Mouse (Mus musculus): ENCODE results near the gene Nod1.

Gene Nod1

GRCm38 (mm10) chr6:54934930-54935329 lies 37.5 kb downstream of the Nod1 start:
- DNase-seq: no peak

DNA sequence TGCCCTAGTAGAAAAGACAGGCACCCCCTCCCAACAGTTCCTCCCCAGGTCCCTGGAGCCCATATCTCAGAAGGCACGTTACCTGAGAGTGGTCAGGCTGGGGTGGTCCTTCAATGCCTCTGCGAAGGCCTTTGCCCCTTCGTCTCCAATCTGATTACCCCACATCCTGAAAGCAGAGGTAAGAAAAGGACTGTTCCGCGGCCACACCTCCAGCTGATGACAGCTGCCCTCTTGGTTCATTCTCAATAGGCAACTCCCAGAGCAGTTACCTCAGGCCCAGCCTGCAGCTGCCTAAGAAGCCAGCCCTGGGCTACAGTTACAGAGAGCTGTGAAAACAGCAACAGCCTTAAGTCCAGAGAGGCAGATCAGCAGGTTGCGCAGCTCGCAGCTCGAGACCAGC lies 38.1 kb downstream of the Nod1 start:
- peak in 1 of 2 experiments; percentile 28 for DNase-seq

- peak in 1 of 2 experiments; percentile 44 for DNase-seq
These were observed 38.5 kb downstream of the Nod1 start for GRCm38 (mm10) chr6:54933866-54934265.

DNA sequence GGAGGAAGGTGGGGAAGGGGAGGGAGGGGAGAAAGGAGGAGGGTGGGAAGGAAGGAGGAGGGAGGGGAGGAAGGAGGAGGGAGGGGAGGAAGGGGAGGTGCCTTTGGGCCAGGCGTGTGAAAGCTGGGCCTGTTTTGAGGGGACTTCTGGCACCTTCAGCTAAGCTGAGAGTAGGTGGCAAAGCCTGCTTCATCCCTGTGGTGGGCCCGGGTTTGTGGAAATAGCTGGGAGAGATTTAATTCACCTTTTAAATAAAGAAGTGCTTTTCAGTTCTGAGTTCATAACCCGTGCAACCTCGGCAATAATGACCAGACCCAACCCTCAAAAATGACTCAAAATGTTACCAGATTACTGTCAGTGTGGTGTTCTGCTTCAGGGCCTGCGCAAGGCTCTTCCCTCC lies 39.2 kb downstream of the Nod1 start:
- DNase-seq: no peak

DNA sequence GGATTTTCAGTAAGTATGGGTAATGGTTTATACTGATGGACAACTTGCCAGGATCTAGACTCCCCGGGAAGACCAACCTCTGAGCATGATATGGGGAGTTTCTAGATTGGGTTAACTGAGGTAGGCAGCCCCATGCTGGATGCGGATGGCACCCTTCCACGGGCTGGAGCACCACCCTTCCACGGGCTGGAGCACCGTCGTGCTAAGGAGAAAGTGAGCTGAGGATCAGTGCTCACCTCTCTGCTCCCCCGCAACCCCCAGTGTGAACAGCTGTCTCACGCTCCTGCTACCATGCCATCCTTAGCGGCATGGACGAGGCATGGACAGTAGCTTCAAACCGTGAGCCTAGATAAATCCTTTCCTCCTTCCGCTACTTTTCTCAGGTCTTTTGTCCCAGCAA lies 39.9 kb downstream of the Nod1 start:
- no peak for DNase-seq

DNA sequence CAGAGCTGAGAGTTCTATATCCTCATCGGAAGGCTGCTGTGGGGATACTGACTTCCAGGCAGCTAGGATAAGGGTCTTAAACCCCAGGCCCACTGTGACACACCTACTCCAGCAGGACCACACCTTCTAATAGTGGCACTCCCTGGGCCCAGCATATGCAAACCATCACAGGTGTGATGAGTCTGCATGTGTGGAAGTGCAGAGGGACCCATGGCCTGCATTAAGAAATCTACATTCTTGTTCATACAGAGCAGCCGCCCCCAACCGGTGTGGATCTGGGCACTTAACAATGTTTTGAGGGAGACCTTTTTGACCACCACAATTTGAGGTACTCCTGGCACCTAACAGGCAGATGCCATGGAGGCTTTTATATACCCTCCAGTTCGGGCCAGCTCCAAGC lies 40.8 kb downstream of the Nod1 start:
- no peak for DNase-seq

DNA sequence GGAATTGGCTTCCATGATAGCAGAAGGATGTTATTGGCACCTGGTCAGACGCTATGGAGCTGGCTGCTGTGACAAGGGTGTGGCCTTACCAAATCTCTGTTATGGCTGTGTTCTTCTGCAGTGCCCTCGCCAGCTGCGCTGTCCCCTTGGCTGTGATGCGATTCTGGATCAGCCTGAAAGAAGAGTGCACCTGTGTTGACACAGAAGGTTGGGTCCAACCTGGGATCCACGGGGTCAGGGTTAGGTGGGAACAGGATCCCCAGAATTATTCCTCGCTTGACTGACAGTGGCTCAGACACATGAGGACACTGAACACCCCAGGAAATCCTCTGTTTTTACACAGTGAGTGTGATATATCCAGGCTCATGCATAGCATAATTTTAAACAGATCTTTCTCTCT lies 44.5 kb downstream of the Nod1 start:
- no peak for DNase-seq

DNA sequence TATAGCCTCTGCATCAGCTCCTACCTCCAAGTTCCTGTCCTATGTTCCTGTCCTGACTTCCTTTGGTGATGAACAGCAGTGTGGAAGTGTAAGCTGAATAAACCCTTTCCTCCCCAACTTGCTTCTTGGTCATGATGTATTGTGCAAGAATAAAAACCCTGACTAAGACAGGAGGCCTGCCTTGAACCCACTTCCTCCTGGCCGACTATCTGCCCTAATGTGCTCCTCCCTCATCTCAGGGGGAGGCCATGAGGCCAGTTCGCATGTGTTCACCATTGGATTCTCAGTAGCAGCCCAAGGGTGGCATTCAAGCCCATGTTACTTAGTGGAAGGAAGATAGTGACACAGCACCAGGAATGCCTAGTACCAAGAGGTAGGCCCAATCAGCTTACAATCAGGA lies 45.5 kb downstream of the Nod1 start:
- DNase-seq: no peak

- no peak for DNase-seq
These were observed 46.5 kb downstream of the Nod1 start for GRCm38 (mm10) chr6:54925736-54926440.

- no peak for DNase-seq
These were observed 47.9 kb downstream of the Nod1 start for GRCm38 (mm10) chr6:54924538-54924937.

- no peak for DNase-seq
These were observed 53.9 kb downstream of the Nod1 start for GRCm38 (mm10) chr6:54918521-54918920.

- DNase-seq: peak; percentile 48 to 77
These were observed 54.9 kb downstream of the Nod1 start for GRCm38 (mm10) chr6:54917523-54917922.

DNA sequence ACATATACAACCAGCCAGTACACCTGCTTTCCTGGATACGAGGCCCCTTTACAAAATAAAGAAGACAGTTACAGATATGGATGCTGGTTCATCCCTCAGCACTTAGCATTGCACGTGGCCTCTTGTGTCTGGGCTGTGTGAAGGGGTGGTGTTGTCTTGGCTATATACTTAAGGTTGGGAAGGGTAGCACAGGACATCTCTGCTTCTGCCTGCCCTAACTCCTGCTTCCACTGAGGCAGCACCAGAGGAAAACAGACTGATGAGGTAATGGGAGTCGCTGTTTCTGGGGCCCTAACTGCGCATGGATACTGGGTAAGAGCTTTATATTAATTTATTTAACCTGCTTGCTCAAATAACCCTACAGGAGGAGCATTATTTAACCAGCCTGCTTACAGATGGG lies 55.5 kb downstream of the Nod1 start:
- DNase-seq: no peak

- no peak for DNase-seq
These were observed 56.2 kb downstream of the Nod1 start for GRCm38 (mm10) chr6:54916163-54916562.

GRCm38 (mm10) chr6:54914977-54915376 lies 57.4 kb downstream of the Nod1 start:
- no peak for DNase-seq

- DNase-seq: no peak
These were observed 66.1 kb downstream of the Nod1 start for GRCm38 (mm10) chr6:54906053-54907040.

GRCm38 (mm10) chr6:54902547-54902946 lies 69.9 kb downstream of the Nod1 start:
- no peak for DNase-seq

DNA sequence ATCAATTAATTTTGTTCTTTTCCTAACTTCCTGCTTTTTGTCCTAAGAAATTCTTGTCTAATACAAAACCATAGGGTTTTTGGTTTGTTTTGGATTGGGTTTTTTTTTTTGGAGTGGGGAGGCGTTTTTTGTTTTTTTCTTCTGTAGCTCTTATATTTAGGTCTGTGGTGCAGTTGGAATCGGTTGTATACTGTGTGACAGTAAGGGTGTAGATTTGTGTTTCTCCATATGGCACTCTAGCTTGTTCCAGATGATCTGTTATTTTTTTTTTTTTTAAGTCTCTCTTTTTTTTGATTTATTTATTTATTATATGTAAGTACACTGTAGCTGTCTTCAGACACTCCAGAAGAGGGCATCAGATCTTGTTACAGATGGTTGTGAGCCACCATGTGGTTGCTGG lies 72.2 kb downstream of the Nod1 start:
- no peak for DNase-seq

DNA sequence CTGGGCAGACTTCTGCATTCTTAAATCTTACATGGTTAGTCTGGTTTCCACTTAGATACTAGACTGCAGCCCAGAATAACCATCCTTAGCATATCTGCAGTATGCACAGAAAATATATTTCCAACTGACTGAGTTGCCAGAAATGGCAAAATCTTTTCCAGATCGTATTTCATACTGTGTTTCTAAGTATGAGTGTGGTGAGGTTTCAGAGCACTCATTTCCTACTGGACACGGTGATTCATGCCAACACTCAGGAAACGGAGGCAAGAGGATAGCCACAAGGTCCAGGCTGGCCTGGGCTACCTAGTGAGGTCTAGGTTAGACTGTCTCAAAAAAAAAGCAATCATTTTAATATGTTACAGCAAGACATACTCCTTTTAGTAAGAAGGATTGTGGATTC lies 81.0 kb downstream of the Nod1 start:
- DNase-seq: no peak

GRCm38 (mm10) chr6:54890221-54890620 lies 82.2 kb downstream of the Nod1 start:
- DNase-seq: no peak

GRCm38 (mm10) chr6:54886195-54886594 lies 86.2 kb downstream of the Nod1 start:
- no peak for DNase-seq

DNA sequence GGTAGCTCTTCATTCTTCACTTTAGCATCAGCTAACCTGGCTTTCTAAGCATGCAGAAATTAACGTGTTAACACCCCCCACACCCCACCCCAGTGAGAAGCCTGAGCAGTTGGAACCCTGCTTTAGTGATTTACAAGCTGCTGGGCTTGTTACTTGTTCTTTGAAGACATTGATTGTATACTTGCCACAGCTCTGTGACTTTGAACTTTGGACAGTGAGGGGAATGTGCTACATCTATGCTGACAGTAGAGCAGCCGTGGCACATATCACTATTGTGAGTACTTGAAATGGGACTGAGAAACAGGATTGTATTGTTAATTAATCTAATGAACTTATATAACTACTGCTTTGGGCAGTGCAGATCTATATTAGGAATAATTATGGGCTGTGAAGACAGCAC lies 89.0 kb downstream of the Nod1 start:
- DNase-seq: no peak

DNA sequence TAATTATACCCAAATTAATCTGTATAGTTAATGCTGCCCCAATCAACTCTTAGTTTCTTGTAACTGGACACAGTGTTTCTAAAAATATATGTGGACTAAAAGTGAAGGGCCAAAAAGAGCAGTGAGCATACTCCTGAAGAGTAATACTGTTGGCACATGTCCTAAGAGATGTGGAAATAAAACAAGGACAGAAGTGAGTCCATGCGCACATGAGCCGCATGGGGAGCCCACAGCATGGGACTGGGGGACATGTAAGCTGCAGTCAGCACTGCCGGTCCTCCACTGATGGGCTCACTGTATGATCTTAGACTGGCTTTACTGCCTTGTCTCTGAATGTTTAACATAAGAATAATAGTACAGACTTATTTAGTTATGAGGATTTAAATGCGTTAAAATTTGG lies 92.3 kb downstream of the Nod1 start:
- no peak for DNase-seq

- no peak for DNase-seq
These were observed 93.9 kb downstream of the Nod1 start for GRCm38 (mm10) chr6:54878546-54878945.

Data from lung, postnatal 4 days (tissue).